Mouse (Mus musculus) myocyte (in vitro differentiated cells): ENCODE measurements around the gene Gpr19.

ENCODE experiments used
- E2F4 ChIP-seq: IDR thresholded peaks from one replicate; pipeline ENCODE4 v1.6.1; 2011; ENCODE audit warnings: mild to moderate bottlenecking, control low read depth, moderate library complexity; ENCODE audit not compliant: insufficient read depth
- POLR2A ChIP-seq: IDR thresholded peaks from one replicate; pipeline ENCODE4 v1.6.1; 2011; ENCODE audit warnings: low read depth, mild to moderate bottlenecking, control low read depth, moderate library complexity; ENCODE audit not compliant: insufficient read length

DNA sequence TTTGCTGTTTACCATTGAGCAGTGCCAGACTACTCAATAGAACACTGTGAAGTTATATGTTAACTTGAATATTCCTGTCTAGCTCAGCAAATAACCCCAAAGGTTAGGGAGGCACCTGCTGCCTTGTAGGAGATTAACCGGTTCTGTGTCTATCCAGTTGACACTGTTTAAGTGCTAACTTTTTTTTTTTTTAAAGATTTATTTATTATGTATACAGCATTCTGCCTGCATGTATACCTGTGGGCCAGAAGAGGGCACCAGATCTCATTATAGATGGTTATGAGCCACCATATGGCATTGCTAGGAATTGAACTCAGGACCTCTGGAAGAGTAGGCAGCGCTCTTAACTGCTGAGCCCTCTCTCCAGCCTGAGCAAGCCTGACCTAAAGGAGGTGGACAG lies 25.4 kb downstream of the Gpr19 start:
- TF ChIP-seq E2F4 (no peak), POLR2A (no peak)
